In genomic region chr16:76239353-76239752, GRCm38 (mm10) we compare ENCODE assay signal across 21 mouse cellular contexts.
DNase-seq lines count a peak whose midpoint lies in the region; ATAC-seq and TF ChIP-seq lines count a peak whose summit lies in the region.
"Had no signal": no experiment of that assay in that cellular context is flagged by ENCODE, and none has a peak within 500 bp of the region (broad histone marks: within the 10 kb centered on the region; RNA-seq: fewer than 3 reads in every experiment).

No protein-coding gene starts in this region.

- H3K4me3 ChIP-seq in kidney, embryonic 14.5 days (ENCODE audit: low read length) = no peak overlapping the region
- H3K4me3 ChIP-seq in kidney, postnatal 0 days (replicated peaks; ENCODE audit: low read depth, low read length) = no peak overlapping the region
- H3K4me3 ChIP-seq: embryonic facial prominence, embryonic 15.5 days; erythroblast, embryonic 14.5 days; forebrain, embryonic 10.5 days; gastrocnemius, adult 2 months; hindbrain, embryonic 12.5 days had no signal

- no peaks in the 10 kb centered on the region for H3K9me3 ChIP-seq in kidney, embryonic 14.5 days (ENCODE audit: control insufficient read depth, low read length)
- H3K9me3 ChIP-seq in kidney, postnatal 0 days (replicated peaks; ENCODE audit: low read length) = no peaks in the 10 kb centered on the region
- H3K9me3 ChIP-seq: embryonic facial prominence, embryonic 15.5 days; forebrain, embryonic 10.5 days; hindbrain, embryonic 12.5 days had no signal

- no peak overlapping the region for H3K4me2 ChIP-seq in kidney, embryonic 14.5 days (replicated peaks; ENCODE audit: low read depth, low read length)
- H3K4me2 ChIP-seq in kidney, postnatal 0 days (ENCODE audit: low read length) = no peak overlapping the region
- H3K4me2 ChIP-seq: embryonic facial prominence, embryonic 15.5 days; hindbrain, embryonic 12.5 days had no signal

- H3K9ac ChIP-seq in kidney, embryonic 14.5 days (ENCODE audit: low read depth, low read length) = no peak overlapping the region
- H3K9ac ChIP-seq in kidney, postnatal 0 days (ENCODE audit: low read depth, low read length) = no peak overlapping the region
- H3K9ac ChIP-seq: embryonic facial prominence, embryonic 15.5 days; hindbrain, embryonic 12.5 days had no signal

- H3K4me1 ChIP-seq in kidney, embryonic 14.5 days (ENCODE audit: control insufficient read depth, insufficient read depth, low read length) = no peaks in the 10 kb centered on the region
- no peaks in the 10 kb centered on the region for H3K4me1 ChIP-seq in kidney, postnatal 0 days (replicated peaks; ENCODE audit: insufficient read depth, low read length)
- H3K4me1 ChIP-seq: embryonic facial prominence, embryonic 15.5 days; forebrain, embryonic 10.5 days; hindbrain, embryonic 12.5 days had no signal

- H3K27me3 ChIP-seq in kidney, embryonic 14.5 days (ENCODE audit: control insufficient read depth, insufficient read depth, low read length) = no peaks in the 10 kb centered on the region
- H3K27me3 ChIP-seq in kidney, postnatal 0 days (ENCODE audit: insufficient read depth, low read length) = no peaks in the 10 kb centered on the region
- H3K27me3 ChIP-seq: embryonic facial prominence, embryonic 15.5 days; hindbrain, embryonic 12.5 days had no signal

- H3K27ac ChIP-seq in kidney, embryonic 14.5 days (ENCODE audit: low read depth, low read length) = no peak overlapping the region
- H3K27ac ChIP-seq in kidney, postnatal 0 days = no peak overlapping the region
- H3K27ac ChIP-seq: embryonic facial prominence, embryonic 15.5 days; forebrain, embryonic 10.5 days; gastrocnemius, adult 2 months; hindbrain, embryonic 12.5 days had no signal

- WGBS in kidney, embryonic 14.5 days = 40% methylated on average over 8 of the region's 8 CpGs
- 44% methylated on average over 8 of the region's 8 CpGs for WGBS in kidney, postnatal 0 days

- peak; percentile 86; the same call in 1 of the 2 replicates for ATAC-seq in kidney, embryonic 14.5 days (ENCODE audit: low FRiP score, low TSS enrichment)
- peak; percentile 82; the same call in 1 of the 2 replicates for ATAC-seq in kidney, postnatal 0 days (replicated peaks; ENCODE audit: low FRiP score, low read depth)
- ATAC-seq: forebrain, embryonic 14.5 days; hindbrain, embryonic 16.5 days had no signal

- TF ChIP-seq CTCF in kidney, postnatal 0 days (IDR thresholded peaks at IDR 0.05; ENCODE audit: low read depth) = no peak

- intact Hi-C loops in left cerebral cortex, postnatal 10 days (cut with DNase I) = no loop called here

- DNase-seq in kidney, adult 8-10 months = peak; percentile 30 to 52
- no peak for DNase-seq in kidney, postnatal 4 days
- peak; percentile 59 for DNase-seq in kidney, postnatal 0 days (ENCODE audit: low spot score)
- DNase-seq in skeletal muscle tissue, adult 2 months (ENCODE audit: low read depth, low spot score) = peak; percentile 19
- DNase-seq in urinary bladder, adult 18-20 months (ENCODE audit: low spot score in 2 of 2) = no peak
- DNase-seq in left cerebral cortex, postnatal 10 days (ENCODE audit: extremely low spot score in 1 of 2, low spot score in 2 of 2) = no peak
- DNase-seq: adrenal gland, adult 8-10 months; adrenal gland, postnatal 36 days; cerebellum, adult 2 months; cerebellum, postnatal 10 days; gastrocnemius, adult 2 months; gastrocnemius, postnatal 25 days; heart, postnatal 10 days; heart, postnatal 4 days had no signal

- no peaks in the 10 kb centered on the region for H3K36me3 ChIP-seq in kidney, embryonic 14.5 days (ENCODE audit: control insufficient read depth, insufficient read depth, low read length)
- no peaks in the 10 kb centered on the region for H3K36me3 ChIP-seq in kidney, postnatal 0 days (ENCODE audit: insufficient read depth, low read length)
- H3K36me3 ChIP-seq: embryonic facial prominence, embryonic 15.5 days; forebrain, embryonic 10.5 days; hindbrain, embryonic 12.5 days had no signal

Comparison
In these comparisons a context has a peak if more than half of its experiments do, and no peak if none do; other contexts are left out.
1. DNase-seq: peak in kidney, adult 8-10 months (2 of 2), kidney, postnatal 0 days (single experiment) and skeletal muscle tissue, adult 2 months (single experiment); none in kidney, postnatal 4 days (0 of 2), urinary bladder, adult 18-20 months (0 of 2) and left cerebral cortex, postnatal 10 days (0 of 2).